Mouse (Mus musculus): Measurements from ENCODE around the gene Cyfip2. TPM values are rescaled to one million over a fixed set of nuclear protein-coding genes. Genes with fewer than 3 reads are reported as not detected.

Cyfip2 gene
- polyA plus RNA-seq, 1 experiment from 2014 or later, result 59.1 TPM

DNA sequence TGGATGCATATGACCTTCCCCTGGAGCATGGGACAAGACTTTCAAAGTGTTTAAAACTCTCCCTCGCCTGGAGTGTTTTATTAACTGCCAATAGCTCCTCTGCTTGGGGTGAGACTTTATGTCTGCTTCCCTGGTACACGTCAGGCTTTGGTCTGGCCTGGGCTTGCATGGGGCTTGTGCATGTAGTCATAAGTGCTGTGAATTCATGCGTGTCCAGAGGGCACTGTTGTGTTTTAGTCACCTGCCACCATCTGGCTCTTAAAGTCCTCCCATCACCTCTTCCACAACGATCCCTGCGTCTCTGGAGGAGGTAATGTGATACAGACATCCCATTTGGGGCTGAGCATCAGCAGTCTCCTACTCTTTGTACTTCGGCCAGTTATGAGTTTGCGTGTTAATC lies 8.9 kb upstream of the Cyfip2 start:
- Histone ChIP-seq H3K4me3 (no peak overlapping the region), H3K4me2 (replicated peaks) (no peak overlapping the region), H3K9me3 (no peaks in the 10 kb centered on the region), H3K27ac (replicated peaks) (no peak overlapping the region), H3K36me3 (no peaks in the 10 kb centered on the region), H3K27me3 (no peaks in the 10 kb centered on the region), H3K4me1 (no peaks in the 10 kb centered on the region), H3K9ac (replicated peaks) (no peak overlapping the region)
- ATAC-seq (ENCODE audit: low FRiP score, low read depth), result no peak
- WGBS, result 85% methylated on average over 7 of the region's 7 CpGs

DNA sequence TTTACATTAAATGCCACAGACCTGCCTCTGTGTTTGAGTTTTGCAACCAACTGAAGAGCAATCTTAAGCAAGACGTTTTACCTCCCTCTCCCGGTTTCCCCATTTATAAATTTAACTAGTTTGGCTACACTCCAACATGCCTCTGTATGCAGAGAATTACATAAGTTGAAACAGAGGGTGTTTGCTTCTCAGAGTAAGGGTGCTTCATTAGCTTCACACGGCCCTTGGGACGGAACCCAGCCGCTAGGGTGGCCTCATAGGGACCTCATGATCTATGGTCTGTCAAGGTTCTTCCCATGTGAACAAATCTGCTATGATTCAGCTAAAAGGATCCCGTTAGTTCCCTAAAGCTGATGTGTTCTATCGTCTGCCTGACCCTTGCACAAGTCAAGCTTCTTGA lies 1.9 kb upstream of the Cyfip2 start:
- Histone ChIP-seq H3K27ac (replicated peaks) (no peak overlapping the region), H3K4me3 (no peak overlapping the region), H3K4me2 (replicated peaks) (no peak overlapping the region), H3K27me3 (0 out of 2 replicates have a peak, but pooled peaks cover 9% of the 10 kb centered on the region), H3K4me1 (peaks cover 23% of the 10 kb centered on the region), H3K9ac (replicated peaks) (no peak overlapping the region), H3K36me3 (no peaks in the 10 kb centered on the region), H3K9me3 (no peaks in the 10 kb centered on the region)
- 90% methylated on average over 7 of the region's 7 CpGs for WGBS
- no peak for ATAC-seq (ENCODE audit: low FRiP score, low read depth)

DNA sequence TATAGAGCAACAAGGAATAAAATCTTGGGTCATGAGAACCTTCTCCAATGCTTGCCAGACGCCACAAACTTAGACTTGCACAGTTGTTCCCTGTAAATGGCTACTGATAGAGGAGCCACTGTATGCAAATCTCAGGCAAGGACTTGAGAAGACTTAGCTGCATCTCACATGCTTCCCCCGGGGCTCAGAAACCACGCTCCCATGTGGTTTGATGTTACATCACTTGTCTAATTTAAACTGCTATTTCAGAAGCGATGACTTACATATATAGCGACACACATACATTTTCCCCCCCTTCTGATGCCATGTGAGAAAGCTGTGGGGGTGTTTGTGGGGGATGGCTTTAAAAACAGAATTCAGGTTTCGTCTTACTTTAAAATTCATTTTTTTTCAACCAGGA lies 1.2 kb upstream of the Cyfip2 start:
- Histone ChIP-seq H3K9ac (replicated peaks) (no peak overlapping the region), H3K9me3 (no peaks in the 10 kb centered on the region), H3K4me3 (no peak overlapping the region), H3K4me1 (peaks cover 30% of the 10 kb centered on the region), H3K27ac (replicated peaks) (no peak overlapping the region), H3K36me3 (no peaks in the 10 kb centered on the region), H3K27me3 (0 out of 2 replicates have a peak, but pooled peaks cover 9% of the 10 kb centered on the region), H3K4me2 (replicated peaks) (no peak overlapping the region)
- 90% methylated on average over 6 of the region's 6 CpGs for WGBS
- ATAC-seq (ENCODE audit: low FRiP score, low read depth), result no peak

DNA sequence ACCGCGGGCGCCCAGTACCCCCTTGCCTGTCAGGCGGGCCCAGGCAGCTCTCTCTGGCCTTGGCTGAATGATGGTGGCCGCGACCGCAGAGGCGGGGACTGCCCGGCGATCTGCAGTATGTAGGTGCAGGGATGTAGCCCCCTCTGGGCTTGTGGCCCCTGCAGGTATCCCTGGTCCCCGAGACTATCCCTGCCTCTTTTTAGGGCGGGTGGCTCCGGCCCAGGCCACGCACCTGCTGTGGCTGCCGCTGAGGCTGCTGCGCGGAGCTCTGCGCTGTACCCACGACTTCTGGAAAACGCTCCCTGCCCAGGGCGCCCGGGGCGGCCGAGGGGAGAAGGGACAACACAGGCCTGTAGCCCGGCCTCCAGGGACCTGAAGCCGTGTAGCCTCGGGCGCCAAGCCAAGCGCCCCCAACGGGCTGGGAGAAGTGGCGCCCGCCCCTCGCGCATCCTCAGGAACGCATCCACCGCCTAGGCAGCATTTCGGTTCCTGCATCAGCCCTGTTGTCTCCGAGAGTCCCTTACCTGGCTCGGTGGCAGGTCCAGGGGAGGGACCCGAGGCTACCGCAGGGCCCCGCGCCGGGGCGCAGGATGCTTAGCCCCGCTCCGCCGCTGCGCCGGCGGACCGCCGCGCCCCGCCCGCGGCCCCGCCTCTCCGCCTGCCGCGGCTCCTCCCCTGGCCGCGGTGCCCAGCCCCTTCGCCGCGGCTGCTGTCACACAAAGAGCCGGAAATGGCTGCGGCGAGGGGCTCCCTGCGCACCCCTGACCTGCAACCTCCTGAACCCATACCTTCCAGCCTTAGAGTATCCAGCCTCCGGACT lies 746 bp downstream of the Cyfip2 start:
- Histone ChIP-seq H3K36me3 (no peaks in the 10 kb centered on the region), H3K4me2 (replicated peaks) (peak overlapping the region; percentile 91), H3K4me1 (peaks cover 31% of the 10 kb centered on the region), H3K27ac (replicated peaks) (peak overlapping the region; percentile 86), H3K4me3 (peak overlapping the region; percentile 90), H3K27me3 (0 out of 2 replicates have a peak, but pooled peaks cover 9% of the 10 kb centered on the region), H3K9ac (replicated peaks) (peak overlapping the region; percentile 90), H3K9me3 (no peaks in the 10 kb centered on the region)
- 2% methylated on average over 61 of the region's 71 CpGs for WGBS
- ATAC-seq (ENCODE audit: low FRiP score, low read depth), result peak; percentile 90

DNA sequence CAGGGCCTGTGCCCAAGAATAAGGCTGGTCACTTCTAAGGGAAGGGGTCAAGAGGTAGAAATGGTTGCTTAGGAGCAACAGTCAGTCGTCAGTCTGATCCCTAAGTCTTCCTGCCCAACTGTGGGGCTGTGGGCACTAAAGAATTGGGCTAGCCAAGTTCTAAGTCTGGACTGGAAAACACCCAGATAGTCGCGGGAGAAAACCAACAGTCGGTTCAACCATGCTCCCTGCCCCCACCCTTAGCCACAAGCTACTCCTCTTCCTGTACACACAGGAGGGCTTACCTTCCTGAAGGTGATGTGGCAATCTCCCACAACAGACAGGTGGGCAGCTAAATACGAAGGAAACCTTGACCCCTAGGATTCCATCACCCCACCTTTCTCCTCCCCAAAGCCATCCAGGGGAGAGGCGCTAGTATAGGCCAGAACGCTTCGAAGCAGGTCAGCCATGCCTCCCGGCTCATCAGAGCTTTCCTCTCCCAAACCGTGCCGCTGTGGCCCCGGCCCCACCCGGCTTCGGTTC lies 1.4 kb downstream of the Cyfip2 start:
- H3K4me1 ChIP-seq, result peaks cover 34% of the 10 kb centered on the region
- WGBS, result 4% methylated on average over 14 of the region's 14 CpGs
- no peaks in the 10 kb centered on the region for H3K9me3 ChIP-seq
- peak overlapping the region; percentile 86 for H3K27ac ChIP-seq (replicated peaks)
- peak overlapping the region; percentile 90 for H3K4me3 ChIP-seq
- no peaks in the 10 kb centered on the region for H3K36me3 ChIP-seq
- peak overlapping the region; percentile 90 for H3K9ac ChIP-seq (replicated peaks)
- 0 out of 2 replicates have a peak, but pooled peaks cover 9% of the 10 kb centered on the region for H3K27me3 ChIP-seq
- peak overlapping the region; percentile 91 for H3K4me2 ChIP-seq (replicated peaks)
- ATAC-seq (ENCODE audit: low FRiP score, low read depth), result peak; percentile 0; the same call in 1 of the 2 replicates

DNA sequence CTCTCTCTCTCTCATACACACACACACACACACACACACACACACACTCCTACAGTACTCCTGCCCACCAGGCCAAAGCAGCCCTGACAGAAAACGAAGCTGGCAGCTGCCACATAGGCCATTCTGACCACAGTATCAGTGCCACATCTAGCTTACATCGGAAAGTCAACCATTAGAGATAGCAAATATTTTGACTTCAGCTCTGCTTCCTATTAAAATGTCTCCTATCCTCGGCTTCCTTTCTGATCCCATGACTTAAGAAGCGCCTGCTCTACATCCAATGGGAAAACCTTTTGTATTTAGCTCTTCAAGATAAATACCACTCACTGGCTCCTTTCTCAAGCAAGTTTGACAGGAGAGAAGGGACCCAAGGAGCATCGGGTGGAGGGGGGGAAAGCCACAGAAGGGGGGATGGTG lies 2.0 kb downstream of the Cyfip2 start:
- Histone ChIP-seq H3K36me3 (no peaks in the 10 kb centered on the region), H3K27ac (replicated peaks) (peak overlapping the region; percentile 86), H3K4me2 (replicated peaks) (peak overlapping the region; percentile 91), H3K9me3 (no peaks in the 10 kb centered on the region), H3K9ac (replicated peaks) (peak overlapping the region; percentile 90), H3K4me1 (peaks cover 34% of the 10 kb centered on the region), H3K27me3 (0 out of 2 replicates have a peak, but pooled peaks cover 9% of the 10 kb centered on the region), H3K4me3 (peak overlapping the region; percentile 90)
- WGBS, result 55% methylated on average over 5 of the region's 5 CpGs
- ATAC-seq (ENCODE audit: low FRiP score, low read depth), result no peak

DNA sequence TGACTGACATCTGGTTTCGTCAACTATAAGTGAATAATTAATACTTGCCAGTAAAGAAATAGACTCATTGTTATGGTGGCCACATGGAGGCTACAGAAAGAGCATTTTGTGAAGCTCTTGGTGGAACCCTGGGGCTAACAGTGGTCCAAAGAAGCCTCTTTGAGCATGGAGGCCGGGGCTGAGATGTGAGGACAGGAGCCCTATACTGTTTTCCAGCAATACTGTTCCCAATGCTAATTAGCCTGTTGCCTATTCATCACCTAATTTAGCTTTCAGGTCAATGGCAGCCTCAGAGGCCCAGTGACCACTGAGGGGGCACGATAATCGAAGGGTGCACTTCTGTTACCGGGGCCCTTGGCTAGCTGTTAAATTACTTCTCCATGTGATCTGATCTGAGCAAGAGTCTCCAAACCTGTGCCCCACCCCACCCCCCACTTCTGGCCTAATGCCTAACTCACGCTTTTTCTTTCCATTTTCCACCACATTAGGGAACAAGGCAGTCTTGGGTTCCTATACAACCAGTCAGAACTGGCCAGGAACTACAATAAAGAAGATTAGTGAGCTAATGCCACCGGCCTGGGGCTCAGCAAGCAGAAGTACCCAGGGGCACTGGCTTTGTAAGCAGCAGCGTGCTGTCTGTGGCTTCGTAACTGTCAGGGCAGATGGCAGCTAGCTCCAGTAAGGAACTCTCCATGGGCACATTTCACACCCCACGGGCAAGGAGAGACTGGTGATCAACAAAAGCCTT lies 2.7 kb downstream of the Cyfip2 start:
- 28% methylated on average over 10 of the region's 10 CpGs for WGBS
- peak; percentile 57 for ATAC-seq (ENCODE audit: low FRiP score, low read depth)
- H3K9ac ChIP-seq (replicated peaks), result 0 out of 2 replicates have a peak overlapping the region, but pooled peaks have one; percentile 25
- peak overlapping the region; percentile 86 for H3K27ac ChIP-seq (replicated peaks)
- no peaks in the 10 kb centered on the region for H3K9me3 ChIP-seq
- peak overlapping the region; percentile 90 for H3K4me3 ChIP-seq
- H3K4me2 ChIP-seq (replicated peaks), result peak overlapping the region; percentile 91
- H3K36me3 ChIP-seq, result no peaks in the 10 kb centered on the region
- H3K4me1 ChIP-seq, result peaks cover 36% of the 10 kb centered on the region
- 0 out of 2 replicates have a peak, but pooled peaks cover 5% of the 10 kb centered on the region for H3K27me3 ChIP-seq

DNA sequence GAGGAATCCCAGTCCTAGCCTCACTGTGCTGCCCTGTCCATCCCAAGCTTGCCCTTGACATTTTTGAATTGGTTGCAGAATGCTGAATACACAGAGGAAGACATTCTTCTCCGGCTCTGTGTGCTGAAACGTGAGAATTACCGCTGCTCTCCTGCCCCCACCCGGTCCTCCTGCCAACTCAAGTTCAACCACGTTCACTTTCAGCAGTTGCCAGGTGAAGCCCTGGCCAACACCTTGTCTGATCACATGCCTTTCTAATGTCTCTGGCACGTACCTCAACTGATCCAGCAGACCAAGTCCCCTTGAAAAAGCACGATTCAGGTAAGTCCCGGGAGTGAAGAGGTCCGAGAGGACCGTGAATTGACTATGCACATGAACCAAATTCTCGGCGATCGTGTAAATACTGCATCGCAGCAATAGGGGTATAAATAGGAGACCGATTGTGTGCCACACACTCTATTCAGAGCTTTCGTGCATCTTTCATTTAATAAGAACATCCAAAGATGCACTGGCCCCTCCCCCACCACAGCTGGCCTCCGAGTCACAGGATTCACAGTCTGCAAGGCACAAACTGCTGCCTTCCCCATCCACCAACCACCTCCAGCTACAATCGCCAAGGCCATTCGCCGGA lies 3.4 kb downstream of the Cyfip2 start:
- Histone ChIP-seq H3K9ac (replicated peaks) (0 out of 2 replicates have a peak overlapping the region, but pooled peaks have one; percentile 25), H3K4me1 (peaks cover 39% of the 10 kb centered on the region), H3K4me3 (peak overlapping the region; percentile 90), H3K27ac (replicated peaks) (peak overlapping the region; percentile 86), H3K27me3 (no peaks in the 10 kb centered on the region), H3K36me3 (no peaks in the 10 kb centered on the region), H3K4me2 (replicated peaks) (peak overlapping the region; percentile 91), H3K9me3 (no peaks in the 10 kb centered on the region)
- ATAC-seq (ENCODE audit: low FRiP score, low read depth), result no peak
- WGBS, result 81% methylated on average over 20 of the region's 20 CpGs

DNA sequence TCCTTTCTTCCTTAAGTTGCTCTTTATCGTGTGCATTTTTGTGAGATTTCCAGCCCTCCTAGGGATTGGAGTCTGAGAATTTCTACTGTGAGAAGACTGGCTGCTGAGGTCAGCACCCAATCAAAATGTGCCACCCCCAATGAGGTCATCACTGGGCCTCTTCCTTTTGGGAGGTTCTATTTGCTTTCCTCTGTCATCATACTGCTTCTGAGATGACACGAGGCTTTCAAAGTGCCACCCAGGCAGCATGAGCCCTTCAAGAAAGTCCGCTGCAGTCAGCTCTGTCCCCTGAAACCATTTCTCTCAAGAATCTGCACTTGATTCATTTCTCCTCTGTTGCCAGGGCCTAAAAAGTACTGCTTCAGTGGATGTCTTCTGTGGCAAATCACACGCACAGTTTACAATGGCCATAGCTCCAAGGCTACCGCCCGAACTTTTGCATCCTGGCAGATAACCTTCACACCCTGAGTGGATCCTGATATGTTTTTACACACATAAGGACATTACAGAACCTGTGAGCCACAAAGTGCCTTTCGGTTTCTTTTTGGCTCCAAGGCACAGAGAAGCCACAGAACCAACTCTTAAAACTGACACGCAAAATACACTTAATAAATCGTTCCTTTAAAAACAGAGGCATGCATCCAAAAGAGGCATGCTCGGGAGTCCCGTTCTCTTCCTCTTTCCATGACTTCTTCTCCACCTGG lies 4.2 kb downstream of the Cyfip2 start:
- Histone ChIP-seq H3K4me1 (peaks cover 39% of the 10 kb centered on the region), H3K4me3 (no peak overlapping the region), H3K9ac (replicated peaks) (no peak overlapping the region), H3K9me3 (no peaks in the 10 kb centered on the region), H3K4me2 (replicated peaks) (no peak overlapping the region), H3K27ac (replicated peaks) (no peak overlapping the region), H3K36me3 (no peaks in the 10 kb centered on the region), H3K27me3 (no peaks in the 10 kb centered on the region)
- ATAC-seq (ENCODE audit: low FRiP score, low read depth), result no peak
- WGBS, result 93% methylated on average over 11 of the region's 11 CpGs

DNA sequence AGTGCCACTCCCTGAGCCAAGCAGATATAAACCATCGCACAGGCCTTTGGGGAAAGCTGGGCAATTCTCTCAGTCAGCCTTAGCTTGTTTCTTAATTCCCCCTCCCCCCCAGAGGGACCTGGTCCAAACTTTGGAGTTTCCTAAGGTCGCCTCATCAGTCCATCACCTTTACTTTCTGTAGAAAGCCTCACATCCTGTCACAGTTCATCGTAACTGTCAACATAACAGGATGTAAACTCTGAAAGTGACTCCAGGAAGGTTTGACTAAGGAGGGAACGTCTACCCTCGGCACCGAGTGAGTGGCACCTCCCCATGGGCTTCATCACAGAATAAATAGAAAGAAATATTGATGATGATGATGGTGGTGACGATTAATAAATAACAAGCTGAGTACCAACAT lies 4.9 kb downstream of the Cyfip2 start:
- no peak overlapping the region for H3K4me3 ChIP-seq
- WGBS, result 96% methylated on average over 7 of the region's 7 CpGs
- no peaks in the 10 kb centered on the region for H3K27me3 ChIP-seq
- H3K4me1 ChIP-seq, result peaks cover 39% of the 10 kb centered on the region
- no peak for ATAC-seq (ENCODE audit: low FRiP score, low read depth)
- H3K27ac ChIP-seq (replicated peaks), result no peak overlapping the region
- H3K36me3 ChIP-seq, result no peaks in the 10 kb centered on the region
- no peak overlapping the region for H3K9ac ChIP-seq (replicated peaks)
- H3K4me2 ChIP-seq (replicated peaks), result no peak overlapping the region
- no peaks in the 10 kb centered on the region for H3K9me3 ChIP-seq

DNA sequence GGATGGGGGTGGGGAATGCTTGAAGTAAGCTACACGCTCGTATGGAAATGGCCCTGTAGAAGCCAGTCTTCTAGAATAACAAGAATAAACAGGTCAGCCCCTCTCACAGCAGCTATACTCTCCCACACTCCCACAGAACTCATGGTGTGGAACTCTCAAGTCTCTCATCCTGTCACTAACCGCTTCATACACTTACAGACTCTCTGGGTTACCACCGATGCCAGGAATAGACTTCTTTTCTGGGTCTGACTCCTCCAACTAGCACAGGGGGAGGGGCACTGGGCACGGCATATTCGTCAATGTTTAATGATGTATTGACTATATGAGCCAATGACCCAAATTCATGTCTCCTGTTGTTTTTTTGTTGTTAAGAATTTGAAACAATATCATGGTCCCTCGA lies 5.9 kb downstream of the Cyfip2 start:
- H3K9ac ChIP-seq (replicated peaks), result no peak overlapping the region
- no peak overlapping the region for H3K27ac ChIP-seq (replicated peaks)
- peaks cover 36% of the 10 kb centered on the region for H3K4me1 ChIP-seq
- WGBS, result 93% methylated on average over 7 of the region's 7 CpGs
- H3K9me3 ChIP-seq, result no peaks in the 10 kb centered on the region
- H3K36me3 ChIP-seq, result no peaks in the 10 kb centered on the region
- no peak overlapping the region for H3K4me3 ChIP-seq
- H3K27me3 ChIP-seq, result no peaks in the 10 kb centered on the region
- ATAC-seq (ENCODE audit: low FRiP score, low read depth), result no peak
- H3K4me2 ChIP-seq (replicated peaks), result no peak overlapping the region
